Mouse (Mus musculus): ENCODE measurements around the gene Xpo6. TPM values are rescaled to one million over a fixed set of nuclear protein-coding genes. Genes with fewer than 3 reads are reported as not detected.

Gene Xpo6
- total and polyA plus RNA-seq, 2 experiments from 2014 or later = 14.2 to 78.8 TPM

DNA sequence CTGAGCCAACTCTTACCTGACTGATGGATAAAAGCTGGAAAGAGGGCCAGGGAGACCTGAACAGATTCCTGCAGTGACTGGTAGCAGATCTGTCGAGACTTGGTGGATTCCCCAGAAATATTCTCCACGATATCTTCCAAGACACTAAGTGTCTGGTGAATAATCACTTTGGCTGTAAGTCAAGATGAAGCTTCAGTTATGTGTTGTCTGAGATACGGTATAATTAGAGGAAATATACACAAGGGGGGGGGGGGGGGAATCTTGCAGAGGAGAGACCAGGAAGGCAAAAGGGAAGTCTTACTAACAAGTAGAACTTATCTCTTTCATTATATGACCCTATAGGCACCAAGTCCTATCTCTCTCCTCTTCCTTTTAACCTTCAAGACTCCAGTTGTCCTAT is 90.4 kb downstream of the Xpo6 start:
- H3K4me2 ChIP-seq (ENCODE audit: low read depth, low read length) = no peak overlapping the region
- 62% methylated on average over 3 of the region's 3 CpGs for WGBS
- H3K4me1 ChIP-seq (ENCODE audit: control insufficient read depth, insufficient read depth) = no peaks in the 10 kb centered on the region
- no peak for ATAC-seq (ENCODE audit: insufficient read depth, low read depth)
- no peaks in the 10 kb centered on the region for H3K9me3 ChIP-seq (replicated peaks; ENCODE audit: control insufficient read depth, low read length)
- H3K36me3 ChIP-seq (replicated peaks; ENCODE audit: control insufficient read depth, insufficient read depth, low read length) = peaks cover 93% of the 10 kb centered on the region
- H3K27me3 ChIP-seq (ENCODE audit: control insufficient read depth, insufficient read depth, low read length) = no peaks in the 10 kb centered on the region
- no peak for TF ChIP-seq CTCF (IDR thresholded peaks at IDR 0.05; ENCODE audit: low read depth)
- no peak for TF ChIP-seq EP300 (IDR thresholded peaks at IDR 0.05; ENCODE audit: low read depth)
- H3K9ac ChIP-seq (replicated peaks; ENCODE audit: low read depth, low read length) = no peak overlapping the region
- no peak for DNase-seq (ENCODE audit: low spot score)
- no peak overlapping the region for H3K27ac ChIP-seq (ENCODE audit: low read depth)
- no peak overlapping the region for H3K4me3 ChIP-seq (ENCODE audit: low read depth, low read length)

DNA sequence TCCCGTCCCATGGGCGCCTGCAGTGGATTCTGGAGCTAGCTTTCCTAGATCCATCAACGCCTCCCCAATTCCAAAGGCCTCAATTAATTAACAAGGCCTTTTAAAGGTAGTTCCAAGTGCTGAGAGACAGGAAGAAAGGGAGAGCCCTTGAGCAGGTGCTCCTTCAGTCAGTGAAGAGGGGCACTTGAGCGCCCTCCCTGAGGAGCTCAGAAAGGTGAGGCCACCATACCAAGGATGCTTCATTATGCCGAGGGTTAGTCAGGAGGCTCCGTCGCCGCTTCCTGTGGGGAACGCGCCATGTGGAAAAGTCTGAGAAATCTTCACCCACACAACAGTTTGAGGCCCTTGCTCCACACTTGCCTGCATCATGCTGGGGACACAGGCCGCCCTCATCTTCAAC is 99.9 kb downstream of the Xpo6 start:
- H3K9ac ChIP-seq (replicated peaks; ENCODE audit: low read depth, low read length) = no peak overlapping the region
- DNase-seq (ENCODE audit: low spot score) (no peak), ATAC-seq (ENCODE audit: insufficient read depth, low read depth) (no peak)
- no peak overlapping the region for H3K4me3 ChIP-seq (ENCODE audit: low read depth, low read length)
- no peaks in the 10 kb centered on the region for H3K9me3 ChIP-seq (replicated peaks; ENCODE audit: control insufficient read depth, low read length)
- 94% methylated on average over 11 of the region's 11 CpGs for WGBS
- H3K4me1 ChIP-seq (ENCODE audit: control insufficient read depth, insufficient read depth) = no peaks in the 10 kb centered on the region
- H3K27me3 ChIP-seq (ENCODE audit: control insufficient read depth, insufficient read depth, low read length) = no peaks in the 10 kb centered on the region
- peaks cover 58% of the 10 kb centered on the region for H3K36me3 ChIP-seq (replicated peaks; ENCODE audit: control insufficient read depth, insufficient read depth, low read length)
- no peak for TF ChIP-seq EP300 (IDR thresholded peaks at IDR 0.05; ENCODE audit: low read depth)
- TF ChIP-seq CTCF (IDR thresholded peaks at IDR 0.05; ENCODE audit: low read depth) = no peak
- no peak overlapping the region for H3K27ac ChIP-seq (ENCODE audit: low read depth)
- H3K4me2 ChIP-seq (ENCODE audit: low read depth, low read length) = no peak overlapping the region

DNA sequence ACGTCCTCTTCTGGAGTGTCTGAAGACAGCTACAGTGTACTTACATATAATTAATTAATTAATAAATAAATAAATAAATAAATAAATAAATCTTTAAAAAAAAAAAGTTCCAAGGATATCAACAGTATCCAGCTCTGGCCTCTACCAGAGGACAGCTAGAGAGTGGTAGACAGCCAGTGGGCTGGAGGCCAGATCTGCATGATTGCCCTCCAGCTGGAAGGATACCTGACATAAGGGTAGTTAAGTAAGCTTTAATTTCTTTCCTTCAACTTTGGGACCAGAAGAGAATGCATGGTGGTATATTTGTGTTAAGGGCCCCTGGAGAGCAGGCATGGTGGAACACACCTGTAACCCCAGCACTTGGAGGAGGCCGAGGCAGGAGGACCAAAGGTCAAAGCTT is 100.5 kb downstream of the Xpo6 start:
- Histone ChIP-seq H3K27me3 (ENCODE audit: control insufficient read depth, insufficient read depth, low read length) (no peaks in the 10 kb centered on the region), H3K4me1 (ENCODE audit: control insufficient read depth, insufficient read depth) (no peaks in the 10 kb centered on the region), H3K9ac (replicated peaks; ENCODE audit: low read depth, low read length) (no peak overlapping the region), H3K4me3 (ENCODE audit: low read depth, low read length) (no peak overlapping the region), H3K4me2 (ENCODE audit: low read depth, low read length) (no peak overlapping the region), H3K27ac (ENCODE audit: low read depth) (no peak overlapping the region), H3K9me3 (replicated peaks; ENCODE audit: control insufficient read depth, low read length) (no peaks in the 10 kb centered on the region), H3K36me3 (replicated peaks; ENCODE audit: control insufficient read depth, insufficient read depth, low read length) (peaks cover 52% of the 10 kb centered on the region)
- DNase-seq (ENCODE audit: low spot score) (no peak), ATAC-seq (ENCODE audit: insufficient read depth, low read depth) (no peak)
- TF ChIP-seq CTCF (IDR thresholded peaks at IDR 0.05; ENCODE audit: low read depth) (no peak), EP300 (IDR thresholded peaks at IDR 0.05; ENCODE audit: low read depth) (no peak)
- WGBS = 91% methylated on average over 2 of the region's 2 CpGs

DNA sequence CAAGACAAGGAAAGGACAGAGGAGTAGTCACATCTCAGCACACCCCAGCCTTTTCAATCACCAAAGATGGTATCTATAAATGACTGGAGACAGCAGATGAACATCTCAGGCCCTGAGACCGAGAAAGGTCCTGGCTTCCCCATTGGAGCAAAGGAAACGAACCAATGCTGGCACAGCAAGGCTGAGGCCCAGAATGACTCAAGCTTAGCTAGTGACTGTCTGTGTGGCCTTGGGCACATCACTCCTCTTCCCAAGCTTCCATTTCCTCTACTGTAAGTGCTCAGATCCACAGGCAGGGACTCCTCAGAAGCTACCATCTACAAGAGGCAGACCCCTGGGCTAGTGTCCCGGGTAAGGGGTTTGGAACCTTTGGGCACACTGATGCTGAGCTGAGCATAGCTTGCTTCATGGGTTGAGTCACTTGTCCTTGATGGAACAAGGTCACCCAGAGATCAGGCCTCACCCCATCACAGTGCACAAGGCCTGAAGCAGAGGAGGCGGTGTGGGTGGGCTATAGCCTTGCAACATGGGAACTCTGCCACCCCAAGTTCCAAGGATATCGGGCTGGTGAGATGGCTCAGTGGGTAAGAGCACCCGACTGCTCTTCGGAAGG is 101.0 kb downstream of the Xpo6 start:
- TF ChIP-seq CTCF (IDR thresholded peaks at IDR 0.05; ENCODE audit: low read depth) (no peak), EP300 (IDR thresholded peaks at IDR 0.05; ENCODE audit: low read depth) (no peak)
- H3K9ac ChIP-seq (replicated peaks; ENCODE audit: low read depth, low read length) = no peak overlapping the region
- DNase-seq (ENCODE audit: low spot score) (no peak), ATAC-seq (ENCODE audit: insufficient read depth, low read depth) (no peak)
- H3K4me1 ChIP-seq (ENCODE audit: control insufficient read depth, insufficient read depth) = no peaks in the 10 kb centered on the region
- H3K27me3 ChIP-seq (ENCODE audit: control insufficient read depth, insufficient read depth, low read length) = no peaks in the 10 kb centered on the region
- 93% methylated on average over 7 of the region's 7 CpGs for whole genome bisulfite sequencing
- peaks cover 46% of the 10 kb centered on the region for H3K36me3 ChIP-seq (replicated peaks; ENCODE audit: control insufficient read depth, insufficient read depth, low read length)
- no peaks in the 10 kb centered on the region for H3K9me3 ChIP-seq (replicated peaks; ENCODE audit: control insufficient read depth, low read length)
- H3K4me3 ChIP-seq (ENCODE audit: low read depth, low read length) = no peak overlapping the region
- H3K27ac ChIP-seq (ENCODE audit: low read depth) = no peak overlapping the region
- no peak overlapping the region for H3K4me2 ChIP-seq (ENCODE audit: low read depth, low read length)

DNA sequence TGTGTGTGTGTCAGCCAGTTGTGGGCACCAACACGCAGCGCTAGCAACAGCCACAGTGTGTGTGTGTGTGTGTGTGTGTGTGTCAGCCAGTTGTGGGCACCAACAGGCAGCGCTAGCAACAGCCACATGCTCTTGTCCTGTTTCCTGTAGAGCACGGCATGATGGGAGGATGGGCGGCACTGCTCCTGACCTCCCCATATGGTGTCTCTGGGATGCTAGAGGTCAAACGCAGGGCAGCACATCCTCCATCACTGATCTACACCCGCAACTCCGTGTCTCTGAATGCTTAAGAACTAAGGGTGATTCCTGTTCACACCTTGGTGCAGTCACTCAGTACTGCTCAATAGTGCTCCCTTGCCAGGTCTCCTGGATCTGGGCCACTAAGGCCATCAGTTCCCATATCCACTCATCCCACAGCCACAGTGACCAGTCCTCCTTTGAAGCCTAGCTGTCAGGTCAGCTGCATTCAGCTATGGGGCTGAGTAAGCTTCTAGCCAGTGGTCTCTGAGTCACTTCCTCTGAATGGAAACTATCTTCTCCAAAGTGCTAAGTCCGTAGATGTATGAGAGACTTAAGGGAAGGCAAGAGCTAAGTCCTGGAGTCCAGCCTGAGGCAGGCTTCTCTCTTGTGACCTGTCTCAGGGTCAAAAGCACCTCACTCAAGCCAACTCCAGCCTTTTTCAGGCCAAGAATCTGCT is 102.9 kb downstream of the Xpo6 start:
- TF ChIP-seq EP300 (IDR thresholded peaks at IDR 0.05; ENCODE audit: low read depth) (no peak), CTCF (IDR thresholded peaks at IDR 0.05; ENCODE audit: low read depth) (no peak)
- ATAC-seq (ENCODE audit: insufficient read depth, low read depth) (0 out of 2 replicates have a peak, but pooled peaks have one; percentile 31), DNase-seq (ENCODE audit: low spot score) (no peak)
- Histone ChIP-seq H3K9ac (replicated peaks; ENCODE audit: low read depth, low read length) (no peak overlapping the region), H3K4me3 (ENCODE audit: low read depth, low read length) (no peak overlapping the region), H3K36me3 (replicated peaks; ENCODE audit: control insufficient read depth, insufficient read depth, low read length) (peaks cover 30% of the 10 kb centered on the region), H3K4me1 (ENCODE audit: control insufficient read depth, insufficient read depth) (no peaks in the 10 kb centered on the region), H3K27ac (ENCODE audit: low read depth) (peak overlapping the region; percentile 30; the same call in 1 of the 2 replicates), H3K4me2 (ENCODE audit: low read depth, low read length) (no peak overlapping the region), H3K27me3 (ENCODE audit: control insufficient read depth, insufficient read depth, low read length) (no peaks in the 10 kb centered on the region), H3K9me3 (replicated peaks; ENCODE audit: control insufficient read depth, low read length) (no peaks in the 10 kb centered on the region)
- 72% methylated on average over 8 of the region's 9 CpGs for WGBS
